Mouse (Mus musculus) forebrain, embryonic 14.5 days (tissue): Measurements from ENCODE around the gene H2-K1. TPM values are rescaled to one million over a fixed set of nuclear protein-coding genes. Genes with fewer than 3 reads are reported as not detected.
A peak's percentile ranks its signal among the peaks of the same experiment; 100 is the strongest.

Experiments
- ATAC-seq: fragments of 200-750 bp; cut with Nextera tagmentation; 2 replicates; pipeline ENCODE4 v1.8.0; 2017; ENCODE audit warnings: mild to moderate bottlenecking, moderate library complexity
- DNase-seq: peaks from one replicate; pipeline ENCODE4 v3.0.0-alpha.2; 2015; ENCODE audit warnings: low spot score
- H3K27ac ChIP-seq: fragments of 300-500 bp; sonication (generic); 2 replicates; pipeline ENCODE4 v1.5.1; 2014; ENCODE audit warnings: low read depth, mild to moderate bottlenecking, control low read depth, low read length, moderate library complexity
- H3K27me3 ChIP-seq: fragments of 300-500 bp; sonication (generic); replicated peaks from 2 replicates; pipeline ENCODE4 v1.6.1; 2014; ENCODE audit warnings: low read length, control low read depth, mixed read lengths; ENCODE audit not compliant: control insufficient read depth, insufficient read depth
- H3K36me3 ChIP-seq: fragments of 300-500 bp; sonication (generic); 2 replicates; pipeline ENCODE4 v1.6.1; 2014; ENCODE audit warnings: low read length, control low read depth; ENCODE audit not compliant: control insufficient read depth, insufficient read depth
- H3K4me1 ChIP-seq: fragments of 300-500 bp; sonication (generic); 2 replicates; pipeline ENCODE4 v1.6.1; 2014; ENCODE audit warnings: antibody characterized with exemption, low read length, control low read depth; ENCODE audit not compliant: control insufficient read depth, insufficient read depth
- H3K4me2 ChIP-seq: fragments of 300-500 bp; sonication (generic); 2 replicates; pipeline ENCODE4 v1.6.1; 2014; ENCODE audit warnings: mild to moderate bottlenecking, control low read depth, low read length
- H3K4me3 ChIP-seq: fragments of 300-500 bp; sonication (generic); 2 replicates; pipeline ENCODE4 v1.5.1; 2014; ENCODE audit warnings: low read depth, low read length, control low read depth
- H3K9ac ChIP-seq: fragments of 300-500 bp; sonication (generic); 2 replicates; pipeline ENCODE4 v1.6.1; 2014; ENCODE audit warnings: mild to moderate bottlenecking, low read length, control low read depth, moderate library complexity
- H3K9me3 ChIP-seq: fragments of 300-500 bp; sonication (generic); replicated peaks from 2 replicates; pipeline ENCODE4 v1.6.1; 2016; ENCODE audit warnings: low read length, control low read depth, mixed read lengths; ENCODE audit not compliant: control insufficient read depth
- WGBS: fragments of 180-500 bp; shearing (Covaris S2); extraction: QIAGEN DNeasy Blood & Tissue Kit; methylation state at CpG from one replicate; pipeline ENCODE4 v1.1.7; 2014; 5-methylcytosine and 5-hydroxymethylcytosine counted together
- polyA plus RNA-seq: library from polyadenylated mRNA; unstranded; fragments of >200 nt; fragmentation: Nextera tagmentation; extraction: Ambion mirVana; gene quantifications from 2 replicates; pipeline ENCODE4 v1.2.1, GENCODE M21; 2014

The H2-K1 gene
- polyA plus RNA-seq, 1 experiment from 2014 or later, result 14.2 TPM

DNA sequence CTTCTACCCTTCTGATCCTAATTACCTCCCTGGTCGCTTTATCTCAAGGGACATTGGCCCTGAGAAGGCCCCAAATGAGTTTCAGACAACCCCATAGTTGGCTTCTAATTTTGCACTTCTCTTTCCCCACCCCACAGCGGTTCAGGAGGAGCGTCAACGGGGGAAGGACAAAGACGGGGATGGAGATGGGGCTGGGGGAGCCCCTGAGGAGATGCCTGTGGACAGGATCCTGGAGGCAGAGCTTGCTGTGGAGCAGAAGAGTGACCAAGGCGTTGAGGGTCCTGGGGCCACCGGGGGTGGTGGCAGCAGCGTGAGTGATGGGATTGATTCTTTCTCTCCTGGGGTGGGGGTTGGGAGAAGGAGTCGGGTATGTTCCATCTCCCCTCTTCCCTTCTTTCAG, 35.4 kb upstream of the H2-K1 start:
- H3K27me3 ChIP-seq, result no peaks in the 10 kb centered on the region
- 90% methylated on average over 9 of the region's 9 CpGs for WGBS
- H3K9ac ChIP-seq, result no peak overlapping the region
- DNase-seq, result no peak
- H3K4me2 ChIP-seq, result no peak overlapping the region
- H3K9me3 ChIP-seq, result no peaks in the 10 kb centered on the region
- no peak overlapping the region for H3K4me3 ChIP-seq
- no peak for ATAC-seq
- H3K36me3 ChIP-seq, result peaks cover 42% of the 10 kb centered on the region
- H3K4me1 ChIP-seq, result peaks cover 30% of the 10 kb centered on the region
- H3K27ac ChIP-seq, result no peak overlapping the region

DNA sequence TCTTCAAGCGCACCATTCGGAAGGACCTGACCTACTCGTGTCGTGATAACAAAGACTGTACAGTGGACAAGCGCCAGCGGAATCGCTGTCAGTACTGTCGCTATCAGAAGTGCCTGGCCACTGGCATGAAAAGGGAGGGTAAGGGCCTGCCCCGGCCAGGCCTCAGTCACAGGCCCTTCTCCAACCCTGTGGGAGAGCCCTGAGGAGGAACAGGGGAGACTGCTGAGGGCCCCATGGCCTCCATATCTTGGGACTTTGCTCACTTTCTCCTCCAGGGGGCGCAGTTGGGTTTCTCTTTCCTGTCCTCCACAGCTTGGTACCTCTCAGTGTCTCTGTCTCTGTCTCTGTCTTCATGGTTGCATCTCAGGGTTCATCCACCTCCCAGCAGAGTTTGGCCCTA, 33.9 kb upstream of the H2-K1 start:
- ATAC-seq, result no peak
- peak; percentile 51 for DNase-seq
- no peak overlapping the region; the same call in 1 of the 2 replicates for H3K9ac ChIP-seq
- H3K4me2 ChIP-seq, result no peak overlapping the region
- no peaks in the 10 kb centered on the region for H3K9me3 ChIP-seq
- no peak overlapping the region for H3K4me3 ChIP-seq
- peaks cover 30% of the 10 kb centered on the region for H3K4me1 ChIP-seq
- no peaks in the 10 kb centered on the region for H3K27me3 ChIP-seq
- 74% methylated on average over 10 of the region's 10 CpGs for WGBS
- H3K36me3 ChIP-seq, result peaks cover 55% of the 10 kb centered on the region
- no peak overlapping the region for H3K27ac ChIP-seq

DNA sequence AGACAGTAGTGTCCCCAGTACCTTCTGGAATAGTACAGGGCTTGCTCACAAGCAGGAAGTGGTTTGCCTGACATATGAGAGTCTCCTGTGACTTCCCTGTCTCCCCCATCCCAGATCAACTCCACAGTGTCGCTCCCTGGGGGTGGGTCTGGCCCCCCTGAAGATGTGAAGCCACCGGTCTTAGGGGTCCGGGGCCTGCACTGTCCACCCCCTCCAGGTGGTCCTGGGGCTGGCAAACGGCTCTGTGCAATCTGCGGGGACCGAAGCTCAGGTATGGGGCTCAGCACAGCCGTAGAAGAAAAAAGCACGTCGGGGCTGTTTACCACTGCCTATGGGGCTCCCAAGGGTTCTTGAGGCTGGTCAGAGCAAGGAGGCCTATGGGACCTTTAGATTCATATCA, 33.3 kb upstream of the H2-K1 start:
- Histone ChIP-seq H3K27me3 (no peaks in the 10 kb centered on the region), H3K4me2 (no peak overlapping the region), H3K4me3 (0 out of 2 replicates have a peak overlapping the region, but pooled peaks have one; percentile 86), H3K9ac (no peak overlapping the region; the same call in 1 of the 2 replicates), H3K36me3 (peaks cover 61% of the 10 kb centered on the region), H3K27ac (no peak overlapping the region), H3K9me3 (no peaks in the 10 kb centered on the region), H3K4me1 (peaks cover 28% of the 10 kb centered on the region)
- ATAC-seq, result no peak
- WGBS, result 88% methylated on average over 9 of the region's 9 CpGs
- no peak for DNase-seq

DNA sequence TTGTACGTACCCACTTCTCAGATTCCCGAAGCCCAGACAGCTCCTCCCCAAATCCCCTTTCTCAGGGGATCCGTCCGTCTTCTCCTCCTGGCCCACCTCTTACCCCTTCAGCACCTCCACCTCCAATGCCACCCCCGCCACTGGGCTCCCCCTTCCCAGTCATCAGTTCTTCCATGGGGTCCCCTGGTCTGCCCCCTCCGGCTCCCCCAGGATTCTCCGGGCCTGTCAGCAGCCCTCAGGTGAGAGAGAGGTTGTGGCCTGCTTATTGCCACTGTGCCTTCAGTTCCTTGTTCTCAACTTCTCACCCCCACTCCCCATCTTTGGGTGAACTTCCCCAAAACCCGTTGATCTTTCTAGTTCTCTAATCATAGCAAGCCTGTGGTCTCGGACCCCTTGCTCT, 32.7 kb upstream of the H2-K1 start:
- H3K36me3 ChIP-seq, result peaks cover 61% of the 10 kb centered on the region

DNA sequence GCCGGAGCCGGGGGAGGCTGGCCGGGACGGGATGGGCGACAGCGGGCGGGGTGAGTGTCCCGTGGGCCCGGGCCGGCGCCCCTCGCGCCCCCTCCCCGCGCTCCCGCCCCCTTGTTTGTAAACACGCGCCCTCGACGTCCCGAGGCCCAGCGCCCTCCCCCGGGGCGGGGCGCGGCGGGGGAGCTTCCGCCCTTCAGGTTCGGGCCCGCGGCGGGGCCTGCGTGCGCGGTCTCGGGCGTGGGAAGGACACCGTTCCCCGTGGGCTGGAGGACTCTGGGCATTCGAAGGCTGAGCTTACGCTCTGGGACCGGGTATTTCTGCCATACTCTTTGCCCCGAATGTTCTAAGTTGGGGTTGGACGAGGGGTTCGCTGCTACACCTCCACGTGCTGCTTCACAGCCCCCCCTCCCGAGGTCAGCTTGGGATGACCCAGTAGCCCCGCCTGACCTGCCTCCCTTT, 32.1 kb upstream of the H2-K1 start:
- Histone ChIP-seq H3K4me3 (peak overlapping the region; percentile 86), H3K9me3 (no peaks in the 10 kb centered on the region), H3K27ac (peak overlapping the region; percentile 96), H3K4me2 (peak overlapping the region; percentile 97), H3K4me1 (peaks cover 28% of the 10 kb centered on the region), H3K27me3 (no peaks in the 10 kb centered on the region), H3K36me3 (peaks cover 55% of the 10 kb centered on the region), H3K9ac (peak overlapping the region; percentile 90)
- peak; percentile 44 for DNase-seq
- under 1% methylated on average over 23 of the region's 48 CpGs for WGBS
- no peak; the same call in 1 of the 2 replicates for ATAC-seq

More for the DNA sequence above, 32.7 kb upstream of the H2-K1 start:
- peak overlapping the region; percentile 97 for H3K4me2 ChIP-seq
- peaks cover 28% of the 10 kb centered on the region for H3K4me1 ChIP-seq
- no peak for DNase-seq
- H3K4me3 ChIP-seq, result peak overlapping the region; percentile 86
- WGBS, result 62% methylated on average over 9 of the region's 9 CpGs
- H3K9me3 ChIP-seq, result no peaks in the 10 kb centered on the region
- no peak overlapping the region for H3K27ac ChIP-seq
- H3K27me3 ChIP-seq, result no peaks in the 10 kb centered on the region
- H3K9ac ChIP-seq, result peak overlapping the region; percentile 90
- ATAC-seq, result no peak

DNA sequence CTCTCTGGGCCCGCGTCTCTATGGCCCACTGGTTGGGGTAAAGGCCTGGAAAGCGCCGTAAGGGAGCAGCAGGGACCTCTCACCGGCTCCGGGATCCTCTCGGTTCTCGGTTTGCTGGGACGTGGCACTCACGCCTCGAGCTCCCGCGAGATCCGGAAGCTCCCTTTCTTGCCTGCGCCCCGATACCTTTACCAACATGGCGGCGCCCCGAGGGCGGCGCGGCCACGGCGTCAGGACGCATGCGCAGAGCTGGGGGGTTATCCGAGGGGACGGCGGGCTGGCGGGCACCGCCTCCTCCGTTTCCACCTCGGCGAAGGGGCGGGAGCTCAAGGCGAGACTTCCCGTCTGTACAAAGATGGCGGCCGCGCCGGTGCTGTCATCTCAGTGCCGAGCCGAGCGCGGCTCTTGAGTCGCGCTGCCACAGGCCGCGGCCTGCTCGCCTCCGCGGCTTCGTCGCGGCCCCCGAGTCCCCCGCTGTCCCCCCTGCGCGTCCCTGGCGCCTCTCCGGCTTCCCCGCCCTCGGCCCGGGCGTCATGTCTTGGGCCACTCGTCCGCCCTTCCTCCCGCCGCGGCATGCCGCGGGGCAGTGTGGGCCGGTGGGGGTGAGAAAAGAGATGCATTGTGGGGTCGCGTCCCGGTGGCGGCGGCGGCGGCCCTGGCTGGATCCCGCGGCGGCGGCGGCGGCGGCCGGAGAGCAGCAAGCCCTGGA, 31.5 kb upstream of the H2-K1 start, which contains the start of the genes Slc39a7 and Rxrb:
TSS of gene Slc39a7 (minus strand) at position 218 of the 709 bp plus-strand sequence.
TSS of gene Rxrb (plus strand) at position 348 of the 709 bp plus-strand sequence.
- Histone ChIP-seq H3K9ac (peak within 1 kb of the TSS; percentile 90), H3K4me2 (peak within 1 kb of the TSS; percentile 97), H3K27ac (peak within 1 kb of the TSS; percentile 96), H3K9me3 (no peaks in the 10 kb centered on the region), H3K4me1 (peaks cover 33% of the 10 kb centered on the region), H3K36me3 (peaks cover 49% of the 10 kb centered on the region), H3K27me3 (no peaks in the 10 kb centered on the region), H3K4me3 (peak within 1 kb of the TSS; percentile 86)
- peak; percentile 98 for DNase-seq
- WGBS, result under 1% methylated on average over 53 of the region's 88 CpGs
- peak; percentile 79 for ATAC-seq

DNA sequence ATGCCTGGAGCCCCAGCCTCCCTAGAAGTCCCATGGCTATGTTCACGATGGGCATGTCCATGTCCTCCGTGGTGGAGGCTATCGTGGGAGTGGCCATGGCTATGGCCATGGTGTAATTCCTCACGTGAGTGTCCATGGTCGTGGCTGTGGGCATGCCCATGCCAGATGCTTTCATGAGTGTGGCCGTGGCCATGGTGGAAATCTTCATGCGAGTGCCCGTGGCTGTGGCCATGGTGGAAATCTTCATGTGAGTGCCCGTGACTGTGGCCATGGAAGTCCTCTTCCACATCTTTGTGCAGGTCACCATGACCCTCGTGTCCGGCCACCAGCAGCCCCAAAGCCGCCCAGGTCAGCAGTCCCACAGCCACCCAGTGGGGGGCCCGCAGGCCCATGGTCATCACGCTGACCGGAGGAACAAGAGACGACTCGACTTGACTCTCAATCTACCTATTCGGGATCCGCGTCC, 30.7 kb upstream of the H2-K1 start:
- H3K27ac ChIP-seq, result peak overlapping the region; percentile 96
- 6% methylated on average over 20 of the region's 20 CpGs for WGBS
- peaks cover 41% of the 10 kb centered on the region for H3K36me3 ChIP-seq
- H3K4me1 ChIP-seq, result peaks cover 40% of the 10 kb centered on the region
- ATAC-seq (no peak), DNase-seq (no peak)
- peak overlapping the region; percentile 97 for H3K4me2 ChIP-seq
- no peaks in the 10 kb centered on the region for H3K9me3 ChIP-seq
- peak overlapping the region; percentile 90 for H3K9ac ChIP-seq
- no peaks in the 10 kb centered on the region for H3K27me3 ChIP-seq
- H3K4me3 ChIP-seq, result peak overlapping the region; percentile 86

DNA sequence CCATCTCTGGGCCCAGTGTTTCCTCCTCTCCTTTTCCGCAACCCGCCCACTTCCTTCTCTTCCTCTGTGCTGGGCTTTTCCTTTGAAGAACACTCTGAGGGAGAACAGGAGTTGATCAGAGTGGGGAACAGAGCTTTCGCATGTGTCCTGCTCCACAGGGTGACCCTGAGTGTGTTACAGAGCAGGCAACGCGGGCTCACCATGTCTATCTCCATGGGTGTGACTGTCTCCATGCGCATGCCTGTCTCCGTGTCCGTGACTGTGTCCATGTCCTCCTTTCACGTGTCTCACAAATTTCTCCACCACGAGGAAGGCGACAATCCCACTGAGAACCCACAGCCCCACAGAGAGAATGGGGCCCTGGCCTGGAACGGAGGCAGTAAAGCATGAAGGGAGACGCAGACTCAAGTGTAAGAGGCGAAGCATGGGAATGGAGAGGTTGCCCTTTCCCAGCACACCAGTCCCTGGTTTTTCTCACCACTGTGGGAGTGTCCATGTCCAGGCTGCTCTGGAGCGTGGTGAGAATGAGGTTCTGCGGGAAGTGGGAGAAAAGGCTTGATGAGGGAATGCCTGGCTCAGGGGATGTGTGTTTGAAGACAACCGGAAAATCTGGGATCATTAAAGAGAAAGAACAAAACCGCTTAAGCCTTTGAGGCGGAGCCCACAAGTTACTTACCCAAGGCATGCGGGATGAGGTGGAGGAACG, 29.9 kb upstream of the H2-K1 start:
- Histone ChIP-seq H3K4me1 (peaks cover 46% of the 10 kb centered on the region), H3K27me3 (no peaks in the 10 kb centered on the region), H3K27ac (no peak overlapping the region), H3K36me3 (peaks cover 33% of the 10 kb centered on the region), H3K4me3 (peak overlapping the region; percentile 86), H3K9me3 (no peaks in the 10 kb centered on the region), H3K9ac (peak overlapping the region; percentile 90), H3K4me2 (peak overlapping the region; percentile 97)
- ATAC-seq, result no peak
- 71% methylated on average over 21 of the region's 21 CpGs for WGBS
- no peak for DNase-seq
